Mouse (Mus musculus): ENCODE data around the gene Rtn4. TPM values are rescaled to one million over a fixed set of nuclear protein-coding genes. Genes with fewer than 3 reads are reported as not detected.

Gene Rtn4
- polyA plus RNA-seq, 1 experiment, result 17.2 TPM

GRCm38 (mm10) chr11:29714114-29714513, 21.4 kb downstream of the Rtn4 start:
- H3K27ac ChIP-seq (ENCODE audit: control insufficient read depth, insufficient read depth, low read depth, low read length), result no peak overlapping the region
- no peak overlapping the region for H3K4me3 ChIP-seq (ENCODE audit: control insufficient read depth, low read depth, low read length)
- TF ChIP-seq POLR2A (IDR thresholded peaks at IDR 0.05; ENCODE audit: control insufficient read depth, low read depth, low read length) (no peak), CTCF (IDR thresholded peaks at IDR 0.05; ENCODE audit: control insufficient read depth, insufficient read depth, insufficient replicate concordance, low read depth, low read length) (no peak)
- no peaks in the 10 kb centered on the region for H3K4me1 ChIP-seq (ENCODE audit: control insufficient read depth, insufficient read depth, low read length)
- H3K36me3 ChIP-seq (ENCODE audit: control insufficient read depth, insufficient read depth, low read length), result no peaks in the 10 kb centered on the region
- H3K27me3 ChIP-seq (ENCODE audit: control insufficient read depth, insufficient read depth, low read length), result no peaks in the 10 kb centered on the region

- Histone ChIP-seq H3K4me3 (ENCODE audit: control insufficient read depth, low read depth, low read length) (no peak overlapping the region), H3K27me3 (ENCODE audit: control insufficient read depth, insufficient read depth, low read length) (no peaks in the 10 kb centered on the region), H3K27ac (ENCODE audit: control insufficient read depth, insufficient read depth, low read depth, low read length) (no peak overlapping the region), H3K36me3 (ENCODE audit: control insufficient read depth, insufficient read depth, low read length) (no peaks in the 10 kb centered on the region), H3K4me1 (ENCODE audit: control insufficient read depth, insufficient read depth, low read length) (no peaks in the 10 kb centered on the region)
- TF ChIP-seq CTCF (IDR thresholded peaks at IDR 0.05; ENCODE audit: control insufficient read depth, insufficient read depth, insufficient replicate concordance, low read depth, low read length) (no peak), POLR2A (IDR thresholded peaks at IDR 0.05; ENCODE audit: control insufficient read depth, low read depth, low read length) (no peak)
Observed at GRCm38 (mm10) chr11:29714789-29715188, 22.0 kb downstream of the Rtn4 start.

- no peak overlapping the region for H3K4me3 ChIP-seq (ENCODE audit: control insufficient read depth, low read depth, low read length)
- no peaks in the 10 kb centered on the region for H3K36me3 ChIP-seq (ENCODE audit: control insufficient read depth, insufficient read depth, low read length)
- TF ChIP-seq CTCF (IDR thresholded peaks at IDR 0.05; ENCODE audit: control insufficient read depth, insufficient read depth, insufficient replicate concordance, low read depth, low read length) (no peak), POLR2A (IDR thresholded peaks at IDR 0.05; ENCODE audit: control insufficient read depth, low read depth, low read length) (no peak)
- H3K27ac ChIP-seq (ENCODE audit: control insufficient read depth, insufficient read depth, low read depth, low read length), result no peak overlapping the region
- H3K4me1 ChIP-seq (ENCODE audit: control insufficient read depth, insufficient read depth, low read length), result no peaks in the 10 kb centered on the region
- no peaks in the 10 kb centered on the region for H3K27me3 ChIP-seq (ENCODE audit: control insufficient read depth, insufficient read depth, low read length)
Observed at GRCm38 (mm10) chr11:29715499-29715898, 22.8 kb downstream of the Rtn4 start.

GRCm38 (mm10) chr11:29718541-29718940, 25.8 kb downstream of the Rtn4 start:
- no peak for TF ChIP-seq CTCF (IDR thresholded peaks at IDR 0.05; ENCODE audit: control insufficient read depth, insufficient read depth, insufficient replicate concordance, low read depth, low read length)
- no peak for TF ChIP-seq POLR2A (IDR thresholded peaks at IDR 0.05; ENCODE audit: control insufficient read depth, low read depth, low read length)
- Histone ChIP-seq H3K36me3 (ENCODE audit: control insufficient read depth, insufficient read depth, low read length) (no peaks in the 10 kb centered on the region), H3K4me1 (ENCODE audit: control insufficient read depth, insufficient read depth, low read length) (no peaks in the 10 kb centered on the region), H3K27me3 (ENCODE audit: control insufficient read depth, insufficient read depth, low read length) (no peaks in the 10 kb centered on the region), H3K4me3 (ENCODE audit: control insufficient read depth, low read depth, low read length) (no peak overlapping the region), H3K27ac (ENCODE audit: control insufficient read depth, insufficient read depth, low read depth, low read length) (no peak overlapping the region)

GRCm38 (mm10) chr11:29719597-29719996, 26.9 kb downstream of the Rtn4 start:
- Histone ChIP-seq H3K4me1 (ENCODE audit: control insufficient read depth, insufficient read depth, low read length) (no peaks in the 10 kb centered on the region), H3K4me3 (ENCODE audit: control insufficient read depth, low read depth, low read length) (no peak overlapping the region), H3K27ac (ENCODE audit: control insufficient read depth, insufficient read depth, low read depth, low read length) (no peak overlapping the region), H3K27me3 (ENCODE audit: control insufficient read depth, insufficient read depth, low read length) (no peaks in the 10 kb centered on the region), H3K36me3 (ENCODE audit: control insufficient read depth, insufficient read depth, low read length) (no peaks in the 10 kb centered on the region)
- TF ChIP-seq CTCF (IDR thresholded peaks at IDR 0.05; ENCODE audit: control insufficient read depth, insufficient read depth, insufficient replicate concordance, low read depth, low read length) (no peak), POLR2A (IDR thresholded peaks at IDR 0.05; ENCODE audit: control insufficient read depth, low read depth, low read length) (no peak)

- Histone ChIP-seq H3K27ac (ENCODE audit: control insufficient read depth, insufficient read depth, low read depth, low read length) (no peak overlapping the region), H3K4me3 (ENCODE audit: control insufficient read depth, low read depth, low read length) (no peak overlapping the region), H3K4me1 (ENCODE audit: control insufficient read depth, insufficient read depth, low read length) (no peaks in the 10 kb centered on the region), H3K27me3 (ENCODE audit: control insufficient read depth, insufficient read depth, low read length) (no peaks in the 10 kb centered on the region), H3K36me3 (ENCODE audit: control insufficient read depth, insufficient read depth, low read length) (no peaks in the 10 kb centered on the region)
- TF ChIP-seq CTCF (IDR thresholded peaks at IDR 0.05; ENCODE audit: control insufficient read depth, insufficient read depth, insufficient replicate concordance, low read depth, low read length), result no peak
- TF ChIP-seq POLR2A (IDR thresholded peaks at IDR 0.05; ENCODE audit: control insufficient read depth, low read depth, low read length), result no peak
Observed at GRCm38 (mm10) chr11:29724213-29724612, 31.5 kb downstream of the Rtn4 start.

- no peaks in the 10 kb centered on the region for H3K36me3 ChIP-seq (ENCODE audit: control insufficient read depth, insufficient read depth, low read length)
- no peak overlapping the region for H3K4me3 ChIP-seq (ENCODE audit: control insufficient read depth, low read depth, low read length)
- no peak overlapping the region for H3K27ac ChIP-seq (ENCODE audit: control insufficient read depth, insufficient read depth, low read depth, low read length)
- TF ChIP-seq POLR2A (IDR thresholded peaks at IDR 0.05; ENCODE audit: control insufficient read depth, low read depth, low read length), result no peak
- TF ChIP-seq CTCF (IDR thresholded peaks at IDR 0.05; ENCODE audit: control insufficient read depth, insufficient read depth, insufficient replicate concordance, low read depth, low read length), result no peak
- no peaks in the 10 kb centered on the region for H3K4me1 ChIP-seq (ENCODE audit: control insufficient read depth, insufficient read depth, low read length)
- H3K27me3 ChIP-seq (ENCODE audit: control insufficient read depth, insufficient read depth, low read length), result no peaks in the 10 kb centered on the region
Observed at GRCm38 (mm10) chr11:29725167-29725566, 32.4 kb downstream of the Rtn4 start.

- TF ChIP-seq CTCF (IDR thresholded peaks at IDR 0.05; ENCODE audit: control insufficient read depth, insufficient read depth, insufficient replicate concordance, low read depth, low read length) (no peak), POLR2A (IDR thresholded peaks at IDR 0.05; ENCODE audit: control insufficient read depth, low read depth, low read length) (no peak)
- H3K36me3 ChIP-seq (ENCODE audit: control insufficient read depth, insufficient read depth, low read length), result no peaks in the 10 kb centered on the region
- no peak overlapping the region for H3K4me3 ChIP-seq (ENCODE audit: control insufficient read depth, low read depth, low read length)
- no peaks in the 10 kb centered on the region for H3K4me1 ChIP-seq (ENCODE audit: control insufficient read depth, insufficient read depth, low read length)
- H3K27me3 ChIP-seq (ENCODE audit: control insufficient read depth, insufficient read depth, low read length), result no peaks in the 10 kb centered on the region
- H3K27ac ChIP-seq (ENCODE audit: control insufficient read depth, insufficient read depth, low read depth, low read length), result no peak overlapping the region
Observed at GRCm38 (mm10) chr11:29725610-29726009, 32.9 kb downstream of the Rtn4 start.
